Mouse (Mus musculus) regulatory T cell (primary cell): ENCODE measurements around the gene Zfp874a.
"Not testable (repeated sequence)": the region's sequence is repeated elsewhere in the genome, so short reads cannot be mapped to it uniquely, and the experiment has no call there.

Experiments
- in situ Hi-C: fragments of 300-600 bp; cut with MboI, MseI; formaldehyde crosslinking; loops from one replicate; pipeline ENCODE4 v1.15.1; 2025; ENCODE audit warnings: high pct_unique_total_duplicates

The Zfp874a gene

DNA sequence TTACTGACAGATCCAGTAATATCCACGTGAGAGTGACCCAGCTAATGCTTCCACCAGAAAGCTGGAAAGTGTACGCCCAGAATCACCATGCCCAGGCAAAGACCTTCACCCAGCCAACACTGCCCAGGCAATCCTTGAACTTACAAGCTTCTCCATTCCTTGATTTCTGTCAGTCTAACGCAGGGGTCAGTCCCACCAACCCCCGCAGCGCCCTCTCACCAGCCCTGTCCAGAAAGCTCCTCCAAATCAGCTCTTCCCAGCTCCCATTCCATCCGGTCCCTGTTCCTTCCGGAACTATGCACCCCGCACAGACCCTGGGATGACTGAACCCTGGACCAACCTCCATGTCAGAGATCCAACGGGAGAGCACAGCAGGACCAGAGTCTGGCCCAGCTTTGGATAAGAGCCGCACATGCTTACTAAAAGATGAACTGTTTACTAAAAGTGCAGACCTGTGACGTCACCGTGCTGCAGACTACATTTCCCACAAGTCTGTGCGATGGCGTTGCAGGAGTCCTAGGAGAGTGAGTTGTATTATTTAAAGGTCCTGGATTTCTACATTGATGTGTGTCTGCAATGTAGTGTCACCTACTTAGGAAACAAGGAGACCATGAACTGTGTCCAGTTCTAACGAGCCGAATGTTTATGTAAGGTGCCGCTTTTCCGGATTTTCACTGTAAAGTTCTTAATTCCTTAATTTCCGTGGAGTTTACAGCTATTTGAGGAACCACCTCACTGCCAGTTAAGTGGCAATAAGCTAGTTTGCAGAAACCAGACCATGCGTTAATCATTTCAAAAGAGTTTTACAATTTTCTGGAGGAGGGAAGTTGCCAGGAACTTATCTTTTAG, at the start of gene Zfp874a:
Zfp874a (minus strand) TSS at position 453 of the 849 bp plus-strand sequence.
- in situ Hi-C loops, result no loop called here

DNA sequence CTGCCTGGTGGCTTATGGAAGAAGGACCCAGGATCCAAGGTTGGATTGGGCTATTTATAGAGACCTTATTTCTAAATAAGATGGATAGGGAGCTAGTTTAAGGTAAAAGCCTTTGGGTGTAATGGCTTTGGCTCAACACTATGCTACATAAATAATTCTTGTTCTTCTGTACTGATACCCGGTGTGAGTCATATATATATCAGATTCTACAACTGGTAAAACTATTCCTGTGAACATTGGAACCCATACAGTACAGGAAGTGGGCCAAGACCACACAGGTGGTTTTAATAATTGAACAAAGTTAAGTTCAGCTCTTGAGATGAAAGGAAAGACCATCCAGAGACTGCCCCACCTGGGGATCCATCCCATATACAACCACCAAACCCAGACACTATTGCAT, 49.5 kb upstream of the Zfp874a start:
- in situ Hi-C loops, result no loop called here

DNA sequence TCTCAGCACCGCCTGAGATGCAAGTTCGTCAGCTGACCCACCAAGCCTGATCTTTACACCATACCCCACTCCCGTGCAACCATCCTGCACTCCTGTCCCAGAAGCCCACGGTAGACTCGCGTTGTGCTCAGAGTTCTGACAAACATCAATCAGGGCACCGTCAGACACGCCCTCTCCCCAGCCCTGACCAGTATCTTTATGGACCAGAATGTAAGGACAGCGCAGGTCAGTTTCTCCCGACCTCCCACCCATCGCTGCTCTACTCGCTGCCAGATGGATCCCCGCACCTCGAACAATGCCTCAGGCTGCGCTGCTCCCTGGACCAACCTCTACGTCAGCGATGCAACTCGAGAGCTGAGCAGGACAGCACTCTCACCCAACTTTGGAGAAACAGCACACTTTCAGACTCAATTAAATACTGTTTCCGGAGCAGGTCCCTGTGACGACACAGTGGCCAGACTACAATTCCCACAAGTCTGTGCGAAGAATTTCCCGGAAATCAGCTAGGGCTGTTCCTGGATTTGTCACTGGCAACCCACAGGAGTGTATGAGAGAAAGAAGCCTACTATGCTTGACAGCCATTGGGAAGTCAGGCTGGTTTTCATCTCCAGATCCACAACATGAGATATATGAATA, 48.8 kb upstream of the Zfp874a start, which contains the start of gene Zfp58:
Zfp58 (minus strand) TSS at position 472 of the 636 bp plus-strand sequence.
- in situ Hi-C loops, result no loop called here

DNA sequence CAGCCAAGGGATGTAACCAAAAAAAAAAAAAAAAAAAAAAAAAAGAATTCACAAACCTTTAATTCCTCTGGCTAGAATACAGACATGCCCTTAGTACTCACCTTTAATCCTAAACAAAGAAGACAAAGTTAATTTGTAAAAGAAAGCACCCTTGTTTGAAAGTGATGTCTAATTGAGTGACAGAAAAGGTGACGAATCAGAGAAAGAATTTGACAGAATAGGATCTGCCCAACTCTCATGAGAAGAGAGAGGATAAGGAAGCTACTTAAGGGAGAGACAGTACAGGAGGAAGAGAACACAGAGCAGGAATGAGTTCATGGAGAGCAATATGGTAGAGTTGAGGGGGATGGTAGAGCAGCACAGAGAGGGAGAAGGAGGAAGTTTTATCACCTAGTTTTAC, 44.2 kb upstream of the Zfp874a start:
- in situ Hi-C loops, result no loop called here

DNA sequence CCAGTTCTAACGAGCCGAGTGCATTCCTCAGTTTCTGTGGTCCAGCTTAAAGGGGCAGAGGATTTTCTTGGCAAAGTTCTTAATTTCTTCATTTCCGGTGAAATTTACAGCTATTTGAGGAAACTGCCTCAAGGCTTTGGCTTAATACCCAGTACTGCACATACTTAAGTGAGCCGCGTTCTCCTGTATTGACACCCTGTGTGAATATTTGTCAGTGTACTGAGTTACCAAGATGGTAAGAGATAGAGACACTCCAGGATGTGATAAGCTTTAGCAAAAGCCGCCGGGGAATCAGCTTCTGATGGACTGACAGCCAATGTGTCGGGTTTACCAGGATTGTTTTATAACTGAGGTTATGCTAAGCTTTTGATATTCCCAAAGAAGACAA, 33.0 kb upstream of the Zfp874a start:
- in situ Hi-C loops, result no loop called here

DNA sequence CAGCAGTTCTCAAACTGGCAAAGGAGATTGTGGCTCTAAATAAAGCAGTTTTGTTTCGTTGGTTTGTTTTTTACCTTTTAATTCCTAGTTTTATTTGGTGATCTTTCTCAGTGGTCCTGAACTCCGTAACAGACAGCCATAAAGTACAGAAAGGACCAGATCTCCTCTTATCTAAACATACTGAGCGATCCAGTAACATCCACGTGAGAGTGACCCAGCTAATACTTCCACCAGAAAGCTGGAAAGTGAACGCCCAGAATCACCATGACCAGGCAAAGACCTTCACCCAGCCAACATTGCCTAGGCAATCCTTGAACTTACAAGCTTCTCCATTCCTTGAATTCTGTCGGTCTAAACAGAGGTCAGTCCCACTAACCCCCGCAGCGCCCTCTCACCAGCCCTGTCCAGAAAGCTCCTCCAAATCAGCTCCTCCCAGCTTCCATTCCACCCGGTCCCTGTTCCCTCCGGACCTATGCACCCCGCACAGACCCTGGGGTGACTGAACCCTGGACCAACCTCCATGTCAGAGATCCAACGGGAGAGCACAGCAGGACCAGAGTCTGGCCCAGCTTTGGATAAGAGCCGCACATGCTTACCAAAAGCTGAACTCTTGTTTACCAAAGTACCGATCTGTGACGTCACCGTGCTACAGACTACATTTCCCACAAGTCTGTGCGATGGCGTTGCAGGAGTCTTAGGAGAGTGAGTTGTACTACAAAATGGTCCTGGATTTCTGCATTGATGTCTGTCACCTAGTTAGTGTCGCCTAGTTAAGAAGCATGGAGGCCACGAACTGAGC, 32.4 kb upstream of the Zfp874a start, which contains the start of gene Zfp874b:
Zfp874b (minus strand) TSS at position 634 of the 799 bp plus-strand sequence.
- in situ Hi-C loops, result no loop called here

DNA sequence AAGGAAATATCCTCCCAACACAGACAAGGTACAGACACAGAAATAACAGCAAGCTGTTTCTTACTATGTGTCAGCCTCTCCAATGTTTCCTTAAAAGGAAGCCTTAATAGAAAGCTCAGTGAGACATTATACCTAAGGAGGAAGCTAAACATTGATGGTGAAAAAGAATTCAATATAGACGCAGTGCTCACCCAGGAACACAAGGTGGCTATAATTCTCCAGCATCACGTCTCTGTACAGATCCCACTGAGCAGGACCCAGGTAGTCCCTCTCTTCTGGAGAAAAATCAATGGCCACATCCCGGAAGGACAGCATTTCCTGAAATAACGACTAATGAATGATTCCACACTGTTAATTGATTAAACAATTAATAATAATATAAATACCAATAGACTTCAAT, 30.1 kb upstream of the Zfp874a start:
- in situ Hi-C loops, result no loop called here

DNA sequence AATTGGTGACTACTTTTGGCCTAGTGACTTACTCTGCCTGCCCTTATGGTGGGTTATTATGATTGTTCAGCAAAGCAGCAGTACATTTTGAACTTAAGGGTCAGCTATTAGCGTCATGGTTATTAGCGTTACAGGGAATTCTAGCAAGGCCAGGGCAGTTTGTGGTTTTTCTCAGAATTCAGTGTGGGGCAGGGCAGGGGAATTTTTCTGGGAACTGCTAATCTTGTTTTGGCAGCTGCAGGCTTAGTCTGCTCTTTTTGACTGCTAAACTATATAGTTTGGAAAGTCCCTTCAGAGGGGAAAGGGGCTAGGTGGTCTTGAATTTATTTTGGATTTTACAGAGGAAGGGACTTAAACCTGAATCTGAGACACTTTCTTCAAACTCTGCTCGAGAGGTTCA, 17.9 kb upstream of the Zfp874a start:
- in situ Hi-C loops, result no loop called here

DNA sequence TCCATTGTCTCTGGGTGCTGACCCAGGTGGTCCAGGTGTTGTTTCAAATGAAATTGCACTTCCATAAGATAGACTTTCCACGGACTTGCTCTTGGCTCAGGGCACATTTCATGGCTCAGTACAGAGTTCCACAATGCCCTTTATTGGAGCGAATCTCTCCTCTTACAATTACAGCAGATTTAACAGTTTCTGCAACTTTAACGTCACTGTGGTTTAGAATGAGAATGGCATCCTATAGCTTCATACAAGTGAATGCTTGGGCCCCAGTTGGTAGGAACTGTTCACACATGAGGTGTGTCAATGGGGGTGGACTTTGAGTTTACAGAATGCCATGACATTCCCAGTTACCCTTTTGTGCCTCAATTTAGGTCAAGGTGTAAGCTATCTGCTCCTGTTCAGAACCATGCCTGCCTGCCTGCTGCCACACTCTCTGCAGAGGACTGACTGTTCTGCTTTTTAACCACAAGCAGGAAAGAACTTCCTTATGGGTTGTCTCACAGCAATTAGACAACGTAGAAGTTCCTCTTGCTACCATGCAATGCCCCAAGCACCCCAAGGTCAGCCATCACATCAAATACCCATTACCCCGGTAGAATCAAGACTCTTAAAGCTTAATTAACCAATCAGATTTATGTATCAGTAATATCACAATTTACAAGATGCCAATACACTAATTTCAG, 12.2 kb upstream of the Zfp874a start:
- in situ Hi-C loops, result not testable (repeated sequence)

DNA sequence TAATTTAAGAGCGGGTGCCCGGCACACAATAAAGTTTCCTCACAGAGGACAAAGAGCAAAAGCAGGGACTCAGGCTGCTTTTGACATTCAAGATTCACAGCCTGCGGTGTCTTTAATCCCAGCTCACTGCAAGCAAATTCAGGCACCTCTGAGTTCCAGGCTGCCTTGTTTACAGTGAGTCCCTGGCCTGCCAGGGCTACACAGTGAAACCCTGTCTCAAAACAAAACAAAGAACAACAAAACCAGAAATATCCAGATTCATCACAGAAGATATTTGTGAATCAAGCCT, 541 bp upstream of the Zfp874a start:
- in situ Hi-C loops, result no loop called here

DNA sequence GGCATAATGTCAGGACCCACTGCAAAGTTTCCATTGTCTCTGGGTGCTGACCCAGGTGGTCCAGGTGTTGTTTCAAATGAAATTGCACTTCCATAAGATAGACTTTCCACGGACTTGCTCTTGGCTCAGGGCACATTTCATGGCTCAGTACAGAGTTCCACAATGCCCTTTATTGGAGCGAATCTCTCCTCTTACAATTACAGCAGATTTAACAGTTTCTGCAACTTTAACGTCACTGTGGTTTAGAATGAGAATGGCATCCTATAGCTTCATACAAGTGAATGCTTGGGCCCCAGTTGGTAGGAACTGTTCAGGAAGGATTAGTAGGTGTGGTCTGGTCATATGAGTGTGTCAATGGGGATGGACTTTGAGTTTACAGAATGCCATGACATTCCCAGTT, 14.3 kb downstream of the Zfp874a start:
- in situ Hi-C loops, result not testable (repeated sequence)

DNA sequence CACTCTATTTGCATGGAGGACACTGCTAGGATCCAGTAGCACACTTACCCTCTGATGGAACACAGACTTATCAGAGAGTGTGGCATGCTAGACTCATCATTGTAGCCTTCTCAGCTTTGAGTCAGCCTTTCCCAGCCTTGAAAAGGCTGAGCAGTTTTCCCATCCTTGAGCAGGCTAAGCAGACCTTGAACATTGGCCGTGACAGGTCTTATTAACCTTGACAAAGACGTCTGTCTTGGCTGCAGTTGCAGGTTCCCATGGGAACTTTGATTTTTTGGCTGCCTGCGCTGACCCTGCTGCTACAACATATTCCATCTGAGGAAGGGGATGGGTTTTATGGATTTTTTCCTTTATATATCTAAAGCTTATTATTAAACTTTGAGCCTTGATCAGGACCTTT, 23.3 kb downstream of the Zfp874a start:
- in situ Hi-C loops, result no loop called here

DNA sequence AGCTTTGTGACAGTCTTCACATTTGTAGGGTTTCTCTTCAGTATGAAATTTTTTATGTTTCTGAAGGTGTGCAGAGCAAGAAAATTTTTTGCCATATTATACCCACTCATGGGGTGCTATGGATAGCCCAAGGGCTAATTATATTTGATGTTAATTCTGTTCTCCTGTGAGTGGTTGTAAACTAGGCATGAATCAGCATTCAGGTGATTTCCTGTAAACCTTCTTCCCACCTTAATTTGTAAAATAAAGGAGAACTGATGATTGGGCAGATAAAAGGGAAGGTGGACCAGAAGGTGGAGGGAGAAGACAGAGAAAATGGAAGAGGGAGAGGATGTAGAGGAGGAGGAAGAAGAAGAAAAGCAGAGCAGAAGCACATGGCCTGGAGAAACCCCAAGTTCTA, 25.7 kb downstream of the Zfp874a start:
- in situ Hi-C loops, result not testable (repeated sequence)

DNA sequence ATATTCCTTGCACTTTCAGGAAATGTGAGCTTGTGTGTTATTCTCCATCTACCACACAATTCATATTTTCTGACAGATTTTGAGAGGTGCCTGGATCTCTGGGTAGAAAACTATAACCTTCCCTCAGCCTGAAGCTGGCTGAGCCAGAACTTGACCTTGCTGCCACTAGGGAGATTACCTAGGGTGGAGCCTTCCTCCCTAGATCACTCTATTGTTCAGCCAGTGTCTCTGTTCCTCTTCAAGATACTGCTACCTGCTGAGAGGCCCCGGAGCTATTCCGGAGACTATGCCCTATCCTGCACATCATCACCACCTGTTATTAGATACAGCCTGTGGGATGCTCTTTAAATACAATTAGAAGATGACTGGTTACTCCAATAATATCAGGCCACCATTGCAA, 28.9 kb downstream of the Zfp874a start:
- in situ Hi-C loops, result not testable (repeated sequence)

DNA sequence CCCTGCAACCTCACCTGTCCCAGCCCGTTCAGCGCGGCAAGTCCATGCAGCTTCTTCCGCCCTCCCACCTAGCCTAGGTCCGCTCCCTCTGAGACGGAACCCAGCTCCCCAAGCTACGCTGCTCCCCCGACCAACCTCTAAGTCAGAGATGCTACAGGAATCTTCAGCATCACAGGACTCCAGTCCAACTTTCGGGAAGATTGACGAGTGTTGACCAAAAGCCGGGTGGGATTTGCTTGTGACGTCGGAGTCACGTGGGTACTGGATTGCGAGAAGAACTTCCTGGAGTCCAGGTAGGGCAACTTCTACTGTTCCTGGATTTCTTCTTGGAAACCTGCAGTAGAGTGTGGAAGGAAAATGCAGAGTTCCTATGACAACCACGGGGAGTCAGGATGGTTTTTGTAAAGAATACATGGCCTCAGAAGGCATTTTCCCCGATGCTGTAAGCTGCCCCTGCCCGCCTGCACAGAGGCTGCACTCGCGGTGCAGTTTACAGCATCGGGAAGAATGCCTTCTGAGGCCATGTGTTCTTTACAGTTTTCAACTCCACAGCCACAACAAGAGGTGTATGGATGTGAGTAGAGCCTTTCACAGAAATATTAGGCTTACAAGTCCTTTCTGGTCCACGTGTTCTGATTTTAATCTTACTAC, 30.1 kb downstream of the Zfp874a start, which contains the start of gene Zfp459:
Zfp459 (minus strand) TSS at position 212 of the 651 bp plus-strand sequence.
- in situ Hi-C loops, result no loop called here

DNA sequence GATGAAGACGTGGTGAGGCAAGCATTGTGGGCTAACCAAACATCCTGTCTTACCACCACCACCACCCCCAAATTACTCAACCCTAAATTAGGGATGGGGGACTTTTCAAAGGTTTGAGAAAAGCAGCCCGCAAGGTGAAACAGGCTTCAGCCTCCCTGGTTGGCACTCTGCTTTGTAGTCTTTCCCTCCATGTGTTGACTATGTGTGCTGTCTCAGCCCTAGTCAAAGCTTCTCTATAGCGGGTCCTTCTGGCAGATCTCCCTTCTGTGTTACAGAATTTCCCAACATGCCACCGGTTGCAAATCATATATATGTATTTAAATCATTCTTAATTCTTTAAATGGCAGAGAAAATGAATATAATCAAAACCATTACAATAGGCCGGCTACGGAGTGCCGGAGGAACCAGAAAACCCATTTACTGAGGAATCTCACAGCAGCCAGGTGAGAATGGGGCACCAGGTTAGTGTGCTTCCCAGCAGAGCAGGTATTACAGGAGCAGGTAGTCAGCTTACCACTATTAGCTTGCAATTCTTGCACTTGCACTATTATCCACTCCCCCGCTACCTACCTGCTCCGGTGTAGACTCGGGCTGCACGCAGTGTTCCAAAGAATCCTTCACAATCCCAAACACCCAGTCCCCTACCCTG, 30.7 kb downstream of the Zfp874a start:
- in situ Hi-C loops, result no loop called here

DNA sequence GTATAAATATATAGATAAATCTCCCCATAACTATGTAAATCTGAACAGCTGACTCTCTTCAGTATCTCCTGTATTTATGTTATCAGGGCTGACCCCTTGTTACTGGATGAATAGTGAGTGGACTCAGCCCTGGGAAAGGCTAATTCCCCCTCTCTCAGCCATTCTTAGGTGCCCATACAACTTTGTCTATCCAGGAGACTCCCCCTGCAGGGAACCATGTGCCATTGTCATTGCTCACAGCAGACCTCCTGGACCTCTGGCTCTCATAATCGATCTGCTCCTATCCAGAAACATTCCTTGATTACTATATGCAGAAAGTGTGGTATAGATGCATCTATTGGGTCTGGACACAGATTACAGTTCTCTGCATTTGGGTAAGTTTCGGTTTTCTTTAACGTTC, 34.6 kb downstream of the Zfp874a start:
- in situ Hi-C loops, result no loop called here

DNA sequence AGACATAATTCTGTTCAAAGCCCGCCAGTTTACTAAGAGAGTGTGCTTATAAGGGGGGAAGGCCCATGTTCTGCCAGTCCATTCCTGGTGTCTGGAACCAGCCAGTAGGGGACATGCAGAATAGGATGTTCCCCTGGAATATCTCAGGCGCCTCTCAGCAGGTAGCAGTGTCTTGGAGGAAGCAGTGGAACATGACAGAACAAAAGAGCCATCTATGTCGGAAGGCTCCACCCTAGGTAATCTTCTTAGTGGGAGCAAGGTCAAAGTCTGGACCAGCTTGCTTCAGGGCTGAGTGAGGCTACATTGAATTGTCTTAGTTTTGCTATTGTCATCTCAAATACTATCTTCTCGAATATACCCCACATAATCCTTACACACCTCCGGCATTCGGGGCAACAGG, 35.7 kb downstream of the Zfp874a start:
- in situ Hi-C loops, result no loop called here

DNA sequence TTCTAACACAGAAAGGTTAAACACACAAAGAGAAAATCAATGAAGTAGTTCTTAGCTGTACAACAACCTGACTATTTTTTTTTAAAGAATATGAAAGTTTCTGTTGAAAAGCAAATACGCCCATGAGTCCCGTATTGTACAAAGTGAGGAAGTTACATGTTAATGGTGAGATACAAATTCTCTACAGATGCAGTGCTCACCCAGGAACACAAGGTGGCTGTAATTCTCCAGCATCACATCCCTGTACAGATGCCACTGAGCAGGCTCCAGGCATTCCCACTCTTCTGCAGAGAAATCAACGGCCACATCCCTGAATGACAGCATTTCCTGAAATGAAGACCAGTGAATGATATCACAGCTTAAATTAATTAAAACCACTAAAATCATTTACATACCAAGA, 37.8 kb downstream of the Zfp874a start:
- in situ Hi-C loops, result not testable (repeated sequence)

DNA sequence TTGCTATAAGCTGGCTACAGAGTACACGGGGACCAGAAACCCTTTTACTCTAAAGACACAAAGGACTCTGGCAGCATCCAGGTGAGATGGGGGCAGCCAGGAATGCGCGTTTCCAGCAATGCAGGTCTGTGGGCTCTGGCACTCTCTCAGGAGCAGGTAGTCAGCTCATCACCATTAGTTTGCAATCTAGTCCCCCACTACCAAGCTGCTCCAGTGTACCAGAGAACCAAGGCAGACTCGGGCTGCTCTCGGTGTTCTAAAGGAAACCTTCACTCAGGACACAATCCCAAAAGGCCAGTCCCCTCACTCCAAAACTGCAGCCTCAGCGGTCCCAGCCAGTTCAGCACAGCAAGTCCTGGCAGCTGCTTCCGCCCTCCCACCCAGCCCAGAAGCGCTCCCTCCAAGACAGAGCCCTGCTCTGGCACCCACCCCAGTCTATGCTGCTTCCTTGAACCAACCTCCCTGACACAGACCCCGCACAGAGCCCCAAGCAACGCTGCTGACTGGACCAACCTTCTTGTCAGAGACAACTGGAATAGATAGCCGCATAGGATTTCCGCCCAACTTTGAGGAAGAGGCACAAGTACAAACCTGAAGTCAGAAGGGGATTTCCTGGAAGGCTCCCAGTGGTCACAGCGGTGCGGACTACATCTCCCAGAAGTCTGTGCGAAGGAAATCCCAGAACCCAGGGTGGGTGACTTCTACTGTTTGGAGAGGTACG, 52.1 kb downstream of the Zfp874a start, which contains the start of gene Zfp429:
Zfp429 (minus strand) TSS at position 637 of the 721 bp plus-strand sequence.
- in situ Hi-C loops, result not testable (repeated sequence)
